Mouse (Mus musculus) bone marrow macrophage, adult 2 months (primary cell): ENCODE results near the gene Tmem178b. TPM values are rescaled to one million over a fixed set of nuclear protein-coding genes. Genes with fewer than 3 reads are reported as not detected.

ENCODE experiments used
- H3K27ac ChIP-seq: 2 replicates; pipeline ENCODE4 v1.5.1; 2012; ENCODE audit warnings: low read depth, low read length; ENCODE audit not compliant: insufficient read depth
- H3K4me1 ChIP-seq: 2 replicates; pipeline ENCODE4 v1.6.1; 2012; ENCODE audit warnings: low read length; ENCODE audit not compliant: control insufficient read depth, insufficient read depth
- H3K4me3 ChIP-seq: 2 replicates; pipeline ENCODE4 v1.5.1; 2012; ENCODE audit warnings: mild to moderate bottlenecking, low read length, moderate library complexity; ENCODE audit not compliant: insufficient read depth
- CTCF ChIP-seq: IDR thresholded peaks from 2 replicates; pipeline ENCODE4 v1.5.1; 2012; ENCODE audit warnings: low read depth, mild to moderate bottlenecking, low read length, moderate library complexity
- POLR2A ChIP-seq: IDR thresholded peaks from 2 replicates; pipeline ENCODE4 v1.6.1; 2012; ENCODE audit warnings: mild to moderate bottlenecking, low read depth, low read length, borderline replicate concordance
- polyA plus RNA-seq: library from polyadenylated mRNA; stranded (reverse); fragments of >200 nt; gene quantifications from 2 replicates; pipeline ENCODE4 v1.2.4, GENCODE M21; 2012; ENCODE audit not compliant: missing spikeins, insufficient read depth, insufficient read length

The Tmem178b gene
- polyA plus RNA-seq, 1 experiment, result not detected

- Histone ChIP-seq H3K4me3 (no peak overlapping the region), H3K27ac (no peak overlapping the region), H3K4me1 (no peaks in the 10 kb centered on the region)
- no peak for TF ChIP-seq POLR2A
- TF ChIP-seq CTCF, result no peak
These were observed 176.9 kb downstream of the Tmem178b start for GRCm38 (mm10) chr6:40049909-40050484.

GRCm38 (mm10) chr6:40051698-40052097 lies 178.6 kb downstream of the Tmem178b start:
- TF ChIP-seq POLR2A (no peak), CTCF (no peak)

GRCm38 (mm10) chr6:40052593-40052992 lies 179.5 kb downstream of the Tmem178b start:
- no peak overlapping the region for H3K27ac ChIP-seq
- no peak overlapping the region for H3K4me3 ChIP-seq
- no peaks in the 10 kb centered on the region for H3K4me1 ChIP-seq
- TF ChIP-seq CTCF, result no peak
- no peak for TF ChIP-seq POLR2A

More at GRCm38 (mm10) chr6:40051698-40052097, 178.6 kb downstream of the Tmem178b start:
- H3K27ac ChIP-seq, result no peak overlapping the region
- H3K4me1 ChIP-seq, result no peaks in the 10 kb centered on the region
- H3K4me3 ChIP-seq, result no peak overlapping the region

- Histone ChIP-seq H3K4me3 (no peak overlapping the region), H3K27ac (no peak overlapping the region), H3K4me1 (no peaks in the 10 kb centered on the region)
- TF ChIP-seq CTCF, result no peak
These were observed 186.4 kb downstream of the Tmem178b start for GRCm38 (mm10) chr6:40059466-40059865.

GRCm38 (mm10) chr6:40061327-40062189 lies 188.5 kb downstream of the Tmem178b start:
- Histone ChIP-seq H3K4me3 (no peak overlapping the region), H3K27ac (no peak overlapping the region), H3K4me1 (no peaks in the 10 kb centered on the region)
- no peak for TF ChIP-seq POLR2A
- no peak for TF ChIP-seq CTCF

- TF ChIP-seq CTCF (no peak), POLR2A (no peak)
- H3K4me3 ChIP-seq, result no peak overlapping the region
- H3K27ac ChIP-seq, result no peak overlapping the region
- no peaks in the 10 kb centered on the region for H3K4me1 ChIP-seq
These were observed 189.1 kb downstream of the Tmem178b start for GRCm38 (mm10) chr6:40062190-40062501.

GRCm38 (mm10) chr6:40063438-40063837 lies 190.4 kb downstream of the Tmem178b start:
- Histone ChIP-seq H3K4me1 (no peaks in the 10 kb centered on the region), H3K27ac (no peak overlapping the region), H3K4me3 (no peak overlapping the region)
- TF ChIP-seq POLR2A (no peak), CTCF (no peak)

GRCm38 (mm10) chr6:40063899-40064298 lies 190.8 kb downstream of the Tmem178b start:
- TF ChIP-seq POLR2A, result no peak
- no peak for TF ChIP-seq CTCF
- Histone ChIP-seq H3K4me1 (no peaks in the 10 kb centered on the region), H3K4me3 (no peak overlapping the region), H3K27ac (no peak overlapping the region)

- no peaks in the 10 kb centered on the region for H3K4me1 ChIP-seq
- no peak overlapping the region for H3K4me3 ChIP-seq
- no peak overlapping the region for H3K27ac ChIP-seq
- TF ChIP-seq POLR2A, result no peak
- TF ChIP-seq CTCF, result no peak
These were observed 191.3 kb downstream of the Tmem178b start for GRCm38 (mm10) chr6:40064342-40064741.

- Histone ChIP-seq H3K27ac (no peak overlapping the region), H3K4me3 (no peak overlapping the region), H3K4me1 (no peaks in the 10 kb centered on the region)
- no peak for TF ChIP-seq POLR2A
- no peak for TF ChIP-seq CTCF
These were observed 195.4 kb downstream of the Tmem178b start for GRCm38 (mm10) chr6:40068467-40068866.
